ENCODE assay signal across 14 mouse cellular contexts in genomic region chr16:32204902-32205301, GRCm38 (mm10). TPM values are rescaled to one million over a fixed set of nuclear protein-coding genes. Genes with fewer than 3 reads are reported as not detected.
DNase-seq lines count a peak whose midpoint lies in the region; ATAC-seq lines count a peak whose summit lies in the region.
"Had no signal": no experiment of that assay in that cellular context is flagged by ENCODE, and none has a peak within 500 bp of the region (broad histone marks: within the 10 kb centered on the region; RNA-seq: fewer than 3 reads in every experiment).

No protein-coding gene starts in this region.

- no peak overlapping the region for H3K27ac ChIP-seq in kidney, embryonic 16.5 days (ENCODE audit: low read length)
- H3K27ac ChIP-seq: forebrain, embryonic 10.5 days had no signal

- WGBS in kidney, embryonic 16.5 days: 54% methylated on average over 3 of the region's 3 CpGs

- H3K9ac ChIP-seq in kidney, embryonic 16.5 days (replicated peaks; ENCODE audit: low read length): no peak overlapping the region

- H3K4me3 ChIP-seq in kidney, embryonic 16.5 days (ENCODE audit: low read length): no peak overlapping the region
- H3K4me3 ChIP-seq: forebrain, embryonic 10.5 days had no signal

- no peak for ATAC-seq in kidney, embryonic 16.5 days (ENCODE audit: low FRiP score, low TSS enrichment)

- intact Hi-C loops in gastrocnemius, postnatal 36 days (cut with DNase I): loop anchor here (5.0 kb wide), 1 partner anchor 88 kb away; no protein-coding TSS in a partner anchor
- intact Hi-C loops in left cerebral cortex, postnatal 14 days (cut with DNase I): loop anchor here (5.0 kb wide), 1 partner anchor 88 kb away; no protein-coding TSS in a partner anchor

- peak; percentile 43 for DNase-seq in adrenal gland, postnatal 10 days
- no peak for DNase-seq in adrenal gland, adult 8-10 months
- peak; percentile 27 for DNase-seq in kidney, postnatal 10 days
- DNase-seq in 416B (ENCODE audit: low read depth): peak; percentile 80
- peak; percentile 50 to 51 for DNase-seq in adrenal gland, postnatal 36 days
- DNase-seq in gastrocnemius, postnatal 36 days: no peak
- DNase-seq in left cerebral cortex, postnatal 14 days (ENCODE audit: low spot score in 2 of 2): no peak
- DNase-seq: B cell, adult 2 months had no signal

- no peaks in the 10 kb centered on the region for H3K27me3 ChIP-seq in kidney, embryonic 16.5 days (ENCODE audit: insufficient read depth, low read length)

- H3K4me2 ChIP-seq in kidney, embryonic 16.5 days (replicated peaks; ENCODE audit: low read depth, low read length): no peak overlapping the region

- peaks cover 11% of the 10 kb centered on the region for H3K9me3 ChIP-seq in kidney, embryonic 16.5 days (ENCODE audit: low read length)

- H3K36me3 ChIP-seq in kidney, embryonic 16.5 days (ENCODE audit: insufficient read depth, low read length): no peaks in the 10 kb centered on the region
- H3K36me3 ChIP-seq: forebrain, embryonic 10.5 days had no signal

- 0 out of 2 replicates have a peak, but pooled peaks cover 7% of the 10 kb centered on the region for H3K4me1 ChIP-seq in kidney, embryonic 16.5 days (ENCODE audit: insufficient read depth, low read length)

RNA-seq across cellular contexts. Expression of gene Bex6, which starts 25.3 kb away (rescaled TPM):
- total RNA-seq in adrenal gland, postnatal 10 days (2021): not detected
- not detected for total RNA-seq in adrenal gland, adult 8-10 months (2022)
- not detected in 2 replicates for polyA plus RNA-seq in kidney, embryonic 16.5 days (2015; fragmentation: Nextera tagmentation; extraction: Ambion mirVana)
- total RNA-seq in adrenal gland, postnatal 36 days (2021): not detected
- not detected for total RNA-seq in gastrocnemius, postnatal 36 days (2021)
- not detected for total RNA-seq in left cerebral cortex, postnatal 14 days (2021)
- total RNA-seq: layer of hippocampus, adult 18-20 months; left cerebral cortex, postnatal 36 days had no signal
- polyA plus RNA-seq: gonadal fat pad, adult 2 months; small intestine, adult 2 months had no signal

RNA-seq across cellular contexts. Expression of gene Nrros, which starts 39.5 kb away (rescaled TPM):
- total RNA-seq in adrenal gland, postnatal 10 days (2021): 10 to 100 TPM; 11.0 to 16.4 TPM
- 1 to 10 TPM; 5.5 to 9.9 (median 8.4) TPM for total RNA-seq in adrenal gland, adult 8-10 months (2022)
- 18.1 and 22.2 TPM in 2 replicates for polyA plus RNA-seq in kidney, embryonic 16.5 days (2015; fragmentation: Nextera tagmentation; extraction: Ambion mirVana)
- 1 to 10 TPM; 5.3 to 8.2 TPM for total RNA-seq in adrenal gland, postnatal 36 days (2021)
- total RNA-seq in gastrocnemius, postnatal 36 days (2021): 1 to 10 TPM; 2.0 to 2.1 TPM
- 10 to 100 TPM in 1 of 2 experiments, 1 to 10 TPM in 1; 8.5 to 12.3 TPM for total RNA-seq in left cerebral cortex, postnatal 14 days (2021)

RNA-seq across cellular contexts. Expression of gene Fbxo45, which starts 42.1 kb away (rescaled TPM):
- total RNA-seq in adrenal gland, postnatal 10 days (2021): 10 to 100 TPM; 18.2 to 20.0 TPM
- total RNA-seq in adrenal gland, adult 8-10 months (2022): 10 to 100 TPM; 16.8 to 20.1 (median 19.2) TPM
- 5.0 and 5.2 TPM in 2 replicates for polyA plus RNA-seq in kidney, embryonic 16.5 days (2015; fragmentation: Nextera tagmentation; extraction: Ambion mirVana)
- 10 to 100 TPM; 20.7 to 21.4 TPM for total RNA-seq in adrenal gland, postnatal 36 days (2021)
- total RNA-seq in gastrocnemius, postnatal 36 days (2021): 10 to 100 TPM; 14.0 to 14.9 TPM
- total RNA-seq in left cerebral cortex, postnatal 14 days (2021): 10 to 100 TPM; 41.4 to 44.7 TPM

RNA-seq across cellular contexts. Expression of gene Wdr53, which starts 42.1 kb away (rescaled TPM):
- total RNA-seq in adrenal gland, postnatal 10 days (2021): 10 to 100 TPM; 12.3 to 13.9 TPM
- 10 to 100 TPM; 13.0 to 17.8 (median 14.9) TPM for total RNA-seq in adrenal gland, adult 8-10 months (2022)
- polyA plus RNA-seq in kidney, embryonic 16.5 days (2015; fragmentation: Nextera tagmentation; extraction: Ambion mirVana): 19.7 and 20.0 TPM in 2 replicates
- total RNA-seq in adrenal gland, postnatal 36 days (2021): 10 to 100 TPM; 13.7 to 14.8 TPM
- total RNA-seq in gastrocnemius, postnatal 36 days (2021): 1 to 10 TPM; 4.4 to 5.8 TPM
- total RNA-seq in left cerebral cortex, postnatal 14 days (2021): 10 to 100 TPM; 10.9 to 11.9 TPM

Comparison
In these comparisons a context has a peak if more than half of its experiments do, and no peak if none do; other contexts are left out.
1. DNase-seq: peak in adrenal gland, postnatal 10 days (single experiment), kidney, postnatal 10 days (single experiment), 416B (single experiment) and adrenal gland, postnatal 36 days (2 of 2); none in adrenal gland, adult 8-10 months (single experiment), gastrocnemius, postnatal 36 days (0 of 2) and left cerebral cortex, postnatal 14 days (0 of 2).